Mouse (Mus musculus) lung, postnatal 0 days (tissue): ENCODE data around the gene Glg1.

Experiments used
- CTCF ChIP-seq: IDR thresholded peaks from 2 replicates; pipeline ENCODE4 v1.5.1; 2016; ENCODE audit warnings: antibody characterized with exemption, mild to moderate bottlenecking
- EP300 ChIP-seq: IDR thresholded peaks from 2 replicates; pipeline ENCODE4 v1.6.1; 2016; ENCODE audit warnings: antibody characterized with exemption, mild to moderate bottlenecking, control low read depth

DNA sequence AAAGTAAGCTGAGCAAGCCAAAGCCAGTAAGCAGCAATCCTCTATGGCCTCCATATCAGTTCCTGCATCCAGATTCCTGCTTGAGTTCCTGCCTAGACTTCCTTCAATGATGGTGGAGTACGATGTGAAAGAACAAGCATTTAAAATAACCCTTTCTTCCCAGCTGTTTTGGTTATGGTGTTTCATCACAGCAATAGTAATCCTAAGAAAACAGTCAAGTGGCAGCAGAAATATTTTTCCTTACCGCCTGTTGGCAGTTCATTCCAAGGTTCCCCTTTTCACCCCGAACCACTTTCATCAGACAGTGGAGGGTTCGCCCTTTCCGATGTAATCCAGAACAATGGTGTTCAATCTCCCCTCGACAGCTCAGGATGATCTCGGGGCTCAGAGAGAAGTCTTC lies 71.5 kb downstream of the Glg1 start:
- TF ChIP-seq CTCF (no peak), EP300 (no peak)
